ENCODE assay signal across 9 mouse cellular contexts in the genomic region with DNA sequence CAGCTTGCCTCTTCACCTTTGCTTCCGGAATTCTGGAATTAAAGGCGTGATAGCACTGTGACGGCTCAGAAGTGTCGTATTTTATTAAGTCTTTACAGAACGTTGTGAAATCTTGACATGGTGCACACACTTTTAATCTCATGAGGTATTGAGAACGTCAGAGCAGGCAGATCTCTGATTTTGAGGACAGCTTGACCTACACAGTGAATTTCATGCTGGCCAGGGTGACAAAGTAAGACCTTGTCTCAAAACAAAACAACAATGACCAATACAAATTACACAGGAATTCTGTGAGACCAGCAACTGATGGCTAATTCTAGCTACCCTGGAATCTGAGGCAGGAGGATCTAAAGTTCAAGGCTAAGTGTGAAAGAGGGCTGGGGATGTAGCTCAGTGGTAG. TPM values are rescaled to one million over a fixed set of nuclear protein-coding genes. Genes with fewer than 3 reads are reported as not detected.
DNase-seq lines count a peak whose midpoint lies in the region; ATAC-seq lines count a peak whose summit lies in the region.
"Had no signal": no experiment of that assay in that cellular context is flagged by ENCODE, and none has a peak within 500 bp of the region (broad histone marks: within the 10 kb centered on the region; RNA-seq: fewer than 3 reads in every experiment).

No protein-coding gene starts in this region.

- no peak for ATAC-seq in neural tube, embryonic 12.5 days (ENCODE audit: low FRiP score, low read depth)
- ATAC-seq in liver, embryonic 15.5 days (ENCODE audit: insufficient read depth), result no peak

- 71% methylated on average over 6 of the region's 6 CpGs for WGBS in neural tube, embryonic 12.5 days
- WGBS in liver, embryonic 15.5 days (ENCODE audit: insufficient replicate concordance), result 70% methylated on average over 6 of the region's 6 CpGs

- H3K9ac ChIP-seq in neural tube, embryonic 12.5 days, result no peak overlapping the region
- no peak overlapping the region for H3K9ac ChIP-seq in liver, embryonic 15.5 days

- no peaks in the 10 kb centered on the region for H3K9me3 ChIP-seq in neural tube, embryonic 12.5 days
- H3K9me3 ChIP-seq in liver, embryonic 15.5 days (replicated peaks), result no peaks in the 10 kb centered on the region

- H3K4me2 ChIP-seq in neural tube, embryonic 12.5 days (replicated peaks), result peak overlapping the region; percentile 82
- H3K4me2 ChIP-seq in liver, embryonic 15.5 days, result peak overlapping the region; percentile 93

- intact Hi-C loops in left cerebral cortex, postnatal 10 days (cut with DNase I), result no loop called here

- peaks cover 34% of the 10 kb centered on the region for H3K36me3 ChIP-seq in neural tube, embryonic 12.5 days
- peaks cover 20% of the 10 kb centered on the region for H3K36me3 ChIP-seq in liver, embryonic 15.5 days (replicated peaks)

- H3K4me1 ChIP-seq in neural tube, embryonic 12.5 days, result peaks cover 11% of the 10 kb centered on the region; the same call in 1 of the 2 replicates
- H3K4me1 ChIP-seq in liver, embryonic 15.5 days (replicated peaks), result peaks cover 37% of the 10 kb centered on the region

- DNase-seq in adrenal gland, adult 2 months, result peak; percentile 21
- no peak for DNase-seq in adrenal gland, postnatal 25 days
- DNase-seq in neural tube, embryonic 10.5 days (ENCODE audit: extremely low spot score, low spot score), result no peak
- no peak for DNase-seq in left cerebral cortex, postnatal 10 days (ENCODE audit: extremely low spot score in 1 of 2, low spot score in 2 of 2)
- no peak for DNase-seq in layer of hippocampus, postnatal 14 days (ENCODE audit: low spot score in 2 of 2)
- no peak for DNase-seq in retina, postnatal 1 day
- DNase-seq: cerebellum, postnatal 10 days had no signal

- H3K4me3 ChIP-seq in neural tube, embryonic 12.5 days, result no peak overlapping the region
- no peak overlapping the region for H3K4me3 ChIP-seq in liver, embryonic 15.5 days (replicated peaks)

- no peaks in the 10 kb centered on the region for H3K27me3 ChIP-seq in neural tube, embryonic 12.5 days (replicated peaks)
- no peaks in the 10 kb centered on the region for H3K27me3 ChIP-seq in liver, embryonic 15.5 days

- no peak overlapping the region for H3K27ac ChIP-seq in neural tube, embryonic 12.5 days
- H3K27ac ChIP-seq in liver, embryonic 15.5 days (replicated peaks), result no peak overlapping the region

RNA-seq across cellular contexts. Expression of gene Pdp2, which starts 1.3 kb away (rescaled TPM):
- 10 to 100 TPM; 30.7 to 37.3 TPM for total RNA-seq in adrenal gland, adult 2 months (2021)
- 6.5 and 7.6 TPM in 2 replicates for polyA plus RNA-seq in adrenal gland, adult 2 months (2012; rRNA removed)
- 31.0 and 32.4 TPM in 2 replicates for total RNA-seq in adrenal gland, postnatal 25 days (2021)
- polyA plus RNA-seq in neural tube, embryonic 12.5 days (2016; fragmentation: Nextera tagmentation; extraction: Ambion mirVana), result 17.2 and 17.5 TPM in 2 replicates
- 3.1 and 3.5 TPM in 2 replicates for polyA plus RNA-seq in liver, embryonic 15.5 days (2015; fragmentation: Nextera tagmentation; extraction: Ambion mirVana)
- 10 to 100 TPM; 10.1 to 10.4 TPM for total RNA-seq in left cerebral cortex, postnatal 10 days (2021)
- total RNA-seq in layer of hippocampus, postnatal 14 days (2021), result 1 to 10 TPM; 8.4 to 9.3 TPM

RNA-seq across cellular contexts. Expression of gene Cdh16, which starts 31.6 kb away (rescaled TPM):
- total RNA-seq in adrenal gland, adult 2 months (2021), result not detected
- polyA plus RNA-seq in adrenal gland, adult 2 months (2012; rRNA removed), result not detected in 2 replicates
- not detected in 2 replicates for total RNA-seq in adrenal gland, postnatal 25 days (2021)
- polyA plus RNA-seq in neural tube, embryonic 12.5 days (2016; fragmentation: Nextera tagmentation; extraction: Ambion mirVana), result not detected in 2 replicates
- polyA plus RNA-seq in liver, embryonic 15.5 days (2015; fragmentation: Nextera tagmentation; extraction: Ambion mirVana), result 0.08 and 0.18 TPM in 2 replicates
- not detected for total RNA-seq in left cerebral cortex, postnatal 10 days (2021)
- total RNA-seq in layer of hippocampus, postnatal 14 days (2021), result not detected

RNA-seq across cellular contexts. Expression of gene Rrad, which starts 38.6 kb away (rescaled TPM):
- total RNA-seq in adrenal gland, adult 2 months (2021), result 10 to 100 TPM in 1 of 2 experiments, 1 to 10 TPM in 1; 3.3 to 14.4 TPM
- polyA plus RNA-seq in adrenal gland, adult 2 months (2012; rRNA removed), result 4.1 and 7.4 TPM in 2 replicates
- total RNA-seq in adrenal gland, postnatal 25 days (2021), result 3.9 TPM in 2 replicates
- polyA plus RNA-seq in neural tube, embryonic 12.5 days (2016; fragmentation: Nextera tagmentation; extraction: Ambion mirVana), result 3.5 and 6.0 TPM in 2 replicates
- polyA plus RNA-seq in liver, embryonic 15.5 days (2015; fragmentation: Nextera tagmentation; extraction: Ambion mirVana), result 1.7 and 2.2 TPM in 2 replicates
- total RNA-seq in left cerebral cortex, postnatal 10 days (2021), result 1 to 10 TPM; 4.9 to 5.3 TPM
- total RNA-seq in layer of hippocampus, postnatal 14 days (2021), result 1 to 10 TPM; 2.1 to 3.3 TPM

RNA-seq across cellular contexts. Expression of gene Ciao2b, which starts 49.2 kb away (rescaled TPM):
- 10 to 100 TPM; 44.9 to 47.9 TPM for total RNA-seq in adrenal gland, adult 2 months (2021)
- polyA plus RNA-seq in adrenal gland, adult 2 months (2012; rRNA removed), result 24.2 and 26.0 TPM in 2 replicates
- total RNA-seq in adrenal gland, postnatal 25 days (2021), result 44.1 and 62.7 TPM in 2 replicates
- 118 and 122 TPM in 2 replicates for polyA plus RNA-seq in neural tube, embryonic 12.5 days (2016; fragmentation: Nextera tagmentation; extraction: Ambion mirVana)
- 37.5 and 44.3 TPM in 2 replicates for polyA plus RNA-seq in liver, embryonic 15.5 days (2015; fragmentation: Nextera tagmentation; extraction: Ambion mirVana)
- 10 to 100 TPM; 28.5 to 30.7 TPM for total RNA-seq in left cerebral cortex, postnatal 10 days (2021)
- 10 to 100 TPM; 26.1 to 28.2 TPM for total RNA-seq in layer of hippocampus, postnatal 14 days (2021)

RNA-seq across cellular contexts. Expression of gene Car7, which starts 58.1 kb away (rescaled TPM):
- total RNA-seq in adrenal gland, adult 2 months (2021), result 1 to 10 TPM; 1.9 to 4.2 TPM
- polyA plus RNA-seq in adrenal gland, adult 2 months (2012; rRNA removed), result 13.4 and 14.5 TPM in 2 replicates
- 2.3 and 2.6 TPM in 2 replicates for total RNA-seq in adrenal gland, postnatal 25 days (2021)
- 1.3 and 1.4 TPM in 2 replicates for polyA plus RNA-seq in neural tube, embryonic 12.5 days (2016; fragmentation: Nextera tagmentation; extraction: Ambion mirVana)
- 5.0 and 6.1 TPM in 2 replicates for polyA plus RNA-seq in liver, embryonic 15.5 days (2015; fragmentation: Nextera tagmentation; extraction: Ambion mirVana)
- 10 to 100 TPM; 17.0 to 18.6 TPM for total RNA-seq in left cerebral cortex, postnatal 10 days (2021)
- 10 to 100 TPM; 15.8 to 20.4 TPM for total RNA-seq in layer of hippocampus, postnatal 14 days (2021)
